Mouse (Mus musculus) monocyte, adult 2 months (primary cell): ENCODE results near the gene Gm11492.
A peak's percentile ranks its signal among the peaks of the same experiment; 100 is the strongest.

Experiments used
- DNase-seq, 2 experiments: peaks; one replicate each; pipeline ENCODE4 v3.0.0; 2022; ENCODE audit warnings: low spot score in 2 of 2, low read depth in 1 of 2

Gene Gm11492

DNA sequence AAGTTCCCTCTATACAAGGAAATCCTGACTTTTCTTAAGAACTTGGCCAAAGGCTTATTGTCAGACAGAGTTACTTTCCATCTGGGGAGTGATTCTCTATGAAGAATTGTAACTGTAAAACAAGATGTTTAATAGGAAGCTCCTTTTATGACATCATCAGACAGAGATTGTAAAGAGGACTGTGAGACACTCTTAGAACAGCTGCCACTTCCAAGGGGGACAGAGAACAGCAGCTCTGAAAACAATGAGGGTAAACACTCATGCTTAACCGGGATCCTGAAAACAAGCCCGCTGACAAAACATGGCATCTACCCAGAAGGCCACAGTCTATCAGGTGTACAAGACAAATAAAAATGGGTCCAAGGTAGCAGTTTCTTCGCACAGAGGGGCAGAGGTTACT is at the start of gene Gm11492:
Gm11492 (plus strand) TSS at position 153 of the 400 bp plus-strand sequence.
- no peak for DNase-seq

- no peak for DNase-seq
Measured at GRCm38 (mm10) chr11:87519260-87519659, 47.2 kb upstream of the Gm11492 start.

DNA sequence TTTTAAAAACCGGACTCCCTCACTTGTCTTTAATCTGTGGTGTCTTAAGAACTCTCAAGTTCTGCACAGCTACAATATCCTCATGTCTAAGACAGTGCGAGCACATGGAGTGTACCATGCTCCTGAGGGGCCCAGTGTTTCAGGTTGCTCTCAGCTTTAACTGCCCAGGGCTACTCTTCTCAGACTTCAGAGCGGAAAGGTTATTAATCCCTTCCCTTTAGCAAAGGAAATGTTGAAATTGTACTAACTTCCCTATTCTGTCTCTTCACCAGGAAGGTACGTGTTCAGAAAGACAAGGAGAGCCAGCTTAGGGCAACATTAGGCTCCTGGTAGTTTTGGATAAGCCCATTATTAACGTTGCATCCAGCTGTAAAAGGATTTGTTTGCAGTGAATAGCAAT is 43.0 kb upstream of the Gm11492 start:
- DNase-seq, result no peak

DNA sequence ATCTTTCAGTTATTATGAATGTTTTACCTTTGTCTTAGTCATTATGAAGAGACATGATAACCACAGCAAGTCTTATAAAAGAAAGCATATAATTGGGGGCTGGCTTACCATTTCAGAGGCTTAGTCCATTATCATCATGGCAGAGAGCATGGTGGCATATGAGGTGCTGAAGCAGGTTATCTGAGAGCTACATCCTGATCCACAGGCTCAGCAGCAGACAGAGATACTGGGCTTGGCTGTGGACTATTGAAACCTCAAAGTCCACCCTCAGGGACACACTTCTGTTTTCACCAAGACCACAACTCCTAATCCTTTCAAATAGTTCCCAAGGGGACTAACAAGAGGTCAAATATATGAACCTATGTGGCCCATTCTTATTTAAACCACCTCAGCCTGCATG is 42.5 kb upstream of the Gm11492 start:
- DNase-seq, result no peak

- DNase-seq, result no peak
Measured at GRCm38 (mm10) chr11:87524780-87525179, 41.7 kb upstream of the Gm11492 start.

- DNase-seq, result peak; percentile 16 to 41
Measured at GRCm38 (mm10) chr11:87527364-87527763, 39.1 kb upstream of the Gm11492 start.

DNA sequence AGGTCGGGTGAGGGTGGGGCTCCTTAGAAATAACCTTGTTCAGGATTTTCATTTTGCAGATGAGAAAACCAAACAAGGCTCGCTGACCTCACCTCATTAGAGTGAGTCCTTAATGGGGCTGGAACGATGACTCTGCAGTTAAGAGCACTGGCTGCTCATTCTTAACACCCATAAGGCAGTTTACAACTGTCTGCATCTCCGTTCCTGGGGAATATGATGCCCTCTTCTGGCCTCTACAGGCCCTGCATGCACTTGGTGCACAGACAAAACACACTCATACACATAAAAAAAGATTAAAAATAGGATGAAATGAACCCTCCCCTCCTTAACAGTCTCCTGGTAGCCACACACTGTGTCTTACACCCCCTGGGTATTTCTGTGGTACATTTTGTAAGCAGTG is 38.5 kb upstream of the Gm11492 start:
- no peak for DNase-seq

GRCm38 (mm10) chr11:87531695-87532094 is 34.8 kb upstream of the Gm11492 start:
- DNase-seq, result no peak

- no peak for DNase-seq
Measured at GRCm38 (mm10) chr11:87542285-87542684, 24.2 kb upstream of the Gm11492 start.

DNA sequence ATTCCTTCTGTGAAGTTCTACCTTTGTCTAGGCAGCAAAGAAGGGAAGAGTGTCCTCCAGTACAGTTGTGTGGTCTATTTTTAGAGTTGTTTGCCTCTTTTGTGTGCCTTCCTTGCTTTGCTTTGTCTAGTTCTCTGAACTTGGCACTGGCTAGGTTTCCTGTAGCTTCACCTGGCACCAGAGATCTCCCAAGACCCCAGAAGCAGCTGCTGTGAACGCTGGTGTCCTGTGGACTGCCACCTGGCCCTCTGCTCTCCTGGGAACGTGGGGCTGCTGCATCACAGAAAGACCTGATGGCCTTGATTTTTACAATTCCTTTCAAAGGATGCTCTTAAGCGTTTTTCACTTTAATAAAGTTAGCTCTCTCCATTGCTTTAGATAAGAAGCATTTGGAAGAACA is 23.5 kb upstream of the Gm11492 start:
- no peak for DNase-seq

GRCm38 (mm10) chr11:87553342-87553741 is 13.1 kb upstream of the Gm11492 start:
- DNase-seq, result no peak

DNA sequence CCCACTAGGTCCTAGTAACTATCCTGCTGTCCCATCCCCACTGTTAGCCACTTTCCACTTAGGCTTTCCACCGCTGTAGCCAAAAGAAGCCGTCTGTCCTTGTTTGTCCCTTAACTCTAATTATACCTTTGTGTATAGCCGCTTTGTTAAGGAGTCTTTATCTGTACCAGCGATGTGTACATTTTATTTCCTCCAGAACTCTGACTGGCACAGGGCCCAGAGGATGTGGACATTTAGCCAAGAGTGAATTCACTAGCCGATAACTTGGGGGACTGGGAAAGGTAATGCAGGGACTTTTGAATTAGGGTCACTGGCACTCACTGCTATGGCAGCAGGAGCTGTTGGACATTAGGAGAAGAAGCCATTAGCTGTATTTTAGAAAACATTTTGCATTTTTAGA is 12.1 kb upstream of the Gm11492 start:
- no peak for DNase-seq

DNA sequence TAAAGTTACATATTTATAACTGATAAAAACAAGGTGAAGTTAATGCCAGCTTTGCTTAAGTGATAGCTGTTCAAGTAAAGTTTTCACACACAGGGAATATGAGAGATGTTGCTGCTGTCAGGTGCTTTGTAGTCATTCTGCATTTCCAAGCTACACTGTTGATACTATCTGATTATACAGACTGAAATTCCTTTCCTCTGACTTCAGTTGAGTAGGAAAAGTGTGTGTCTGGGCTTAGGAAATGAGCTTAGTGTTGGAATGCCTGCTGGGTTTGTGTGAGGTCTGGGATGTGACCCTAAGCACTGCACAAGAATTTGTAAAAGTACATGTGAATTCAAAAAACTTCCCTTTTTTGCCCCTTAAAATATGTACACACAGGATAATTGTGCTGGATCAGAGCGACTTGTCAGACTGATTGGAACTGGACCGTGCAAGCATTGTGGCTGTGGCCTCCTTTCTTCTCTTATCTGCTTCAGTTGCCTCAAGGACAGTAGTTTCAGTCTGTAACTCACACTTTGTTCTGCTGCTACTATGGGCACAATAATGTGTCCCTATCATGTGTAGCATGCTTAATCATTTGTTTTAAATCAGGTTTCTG is 11.2 kb upstream of the Gm11492 start:
- DNase-seq, result no peak

- no peak for DNase-seq
Measured at GRCm38 (mm10) chr11:87561208-87561607, 5.2 kb upstream of the Gm11492 start.

GRCm38 (mm10) chr11:87568255-87568953 is 2.0 kb downstream of the Gm11492 start, which contains the start of gene Sept4:
Gene Sept4, plus strand, starts transcription at chr11:87568903.
- DNase-seq, result no peak

- no peak for DNase-seq
Measured at GRCm38 (mm10) chr11:87570743-87571142, 4.3 kb downstream of the Gm11492 start.

DNA sequence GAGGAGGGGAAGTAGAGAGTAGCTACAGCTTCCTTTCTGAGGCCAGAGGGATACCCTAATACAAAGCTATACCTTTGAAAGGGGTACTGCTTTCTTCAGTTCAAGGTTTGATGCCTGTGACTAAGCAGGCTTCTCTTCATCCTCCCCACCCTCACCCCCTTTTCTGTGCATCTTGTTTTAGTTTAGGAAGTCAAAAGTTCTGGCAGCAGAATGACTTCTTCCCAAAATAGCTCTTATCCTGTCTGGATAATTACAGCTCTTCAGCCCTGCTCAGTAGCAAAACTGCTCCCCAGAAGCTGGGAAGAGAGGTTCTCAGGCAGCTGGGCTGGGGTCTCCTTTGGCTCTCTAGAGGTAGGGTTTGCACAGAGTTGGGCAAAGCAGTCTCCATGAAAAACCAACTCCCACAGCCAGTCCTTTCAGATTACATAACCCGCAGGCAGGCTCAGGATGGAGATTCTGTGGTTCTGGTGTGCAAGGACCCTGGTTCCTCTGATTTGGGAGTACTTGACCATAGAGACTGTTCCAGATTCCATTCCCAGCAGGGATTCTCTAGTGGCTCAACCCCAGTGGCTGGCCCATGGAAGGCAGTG is 5.0 kb downstream of the Gm11492 start:
- DNase-seq, result no peak

DNA sequence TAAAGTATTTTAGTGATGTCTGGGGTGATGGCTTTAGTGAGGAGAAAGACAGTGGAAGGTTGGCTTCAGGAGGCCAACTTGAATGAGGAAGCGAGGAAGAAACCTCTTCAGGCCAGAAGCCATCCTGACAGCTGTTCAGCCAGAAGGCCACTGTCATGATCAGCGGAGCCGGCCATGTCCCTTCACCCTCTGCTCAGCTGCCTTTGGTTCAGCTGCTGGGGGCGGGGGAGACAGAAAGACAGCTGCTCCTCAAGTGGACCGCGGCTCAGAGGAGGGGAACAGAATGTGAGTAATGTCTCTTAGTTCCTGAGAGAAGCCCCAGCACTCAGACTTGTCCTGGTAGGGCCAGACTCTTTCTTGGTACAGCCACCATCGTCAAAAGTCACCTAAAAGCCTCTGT is 7.3 kb downstream of the Gm11492 start:
- no peak for DNase-seq

- DNase-seq, result no peak
Measured at GRCm38 (mm10) chr11:87574520-87575180, 8.2 kb downstream of the Gm11492 start.

DNA sequence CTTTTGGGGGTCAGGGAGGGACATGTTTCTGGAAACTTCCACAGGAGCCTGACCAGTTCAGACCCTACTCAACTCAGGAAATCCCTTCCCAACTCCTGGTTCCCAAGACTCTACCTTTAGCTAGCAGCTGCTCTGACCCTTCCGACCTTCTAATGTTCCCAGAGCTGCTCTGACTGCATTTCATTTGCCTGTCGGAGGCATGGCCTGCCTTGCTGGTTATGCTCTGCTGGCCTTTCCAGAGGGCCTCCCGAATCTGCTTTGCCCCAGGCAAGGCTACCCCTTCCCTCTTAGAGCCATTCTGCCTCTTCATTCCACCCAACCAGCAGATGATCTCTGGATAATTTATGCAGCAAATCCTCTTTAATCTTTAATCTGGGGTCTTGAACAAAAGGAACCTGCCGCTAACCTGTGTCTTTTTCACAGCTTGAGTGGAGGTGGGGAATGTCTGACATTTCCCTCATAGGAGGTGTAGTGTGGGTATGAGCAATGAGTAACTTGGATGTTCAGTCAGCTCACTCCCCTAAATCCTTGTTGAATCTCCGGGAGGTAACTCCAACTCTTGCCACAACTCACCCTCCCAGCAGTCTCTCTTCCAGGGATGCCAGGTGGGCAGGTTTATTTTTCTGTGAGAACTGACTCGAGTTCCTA is 11.3 kb downstream of the Gm11492 start:
- DNase-seq, result no peak

DNA sequence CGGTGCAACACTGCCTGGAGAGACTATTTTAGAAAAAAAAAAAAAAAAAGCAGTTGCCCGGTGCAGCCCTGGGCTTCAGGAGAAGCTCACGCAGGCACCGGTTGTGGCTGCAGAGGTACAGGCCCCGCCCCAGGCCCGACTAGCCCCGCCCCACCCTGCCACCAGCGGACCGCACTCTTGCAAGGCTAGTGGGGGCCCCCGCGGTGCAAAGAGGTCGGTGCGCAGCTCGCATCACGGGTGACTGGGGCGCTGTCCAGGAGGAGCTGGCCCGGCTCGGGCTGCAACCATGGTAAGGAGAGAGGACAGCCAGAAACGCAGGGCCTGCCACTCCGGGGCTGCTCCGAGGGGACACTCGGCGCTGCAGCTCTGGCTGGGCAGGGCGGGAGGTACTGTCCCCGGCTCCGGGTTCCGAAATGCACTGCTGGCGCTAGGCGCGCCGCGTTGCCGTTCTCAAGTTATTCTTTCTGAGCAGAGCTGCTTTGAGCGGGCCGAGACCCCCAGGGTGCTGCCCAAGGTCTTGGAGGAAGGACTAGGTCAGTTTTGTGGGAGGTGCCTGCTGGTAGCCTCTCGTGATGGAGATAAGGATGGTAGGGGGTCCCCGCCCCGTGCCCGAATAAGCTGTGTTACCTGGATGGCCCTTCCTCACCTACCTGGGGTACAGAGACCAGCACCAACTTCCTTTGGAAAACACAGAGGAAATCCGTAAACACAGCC is 12.0 kb downstream of the Gm11492 start:
- DNase-seq, result no peak
